Comparison of ENCODE assay signal across 13 mouse cellular contexts in genomic region chr13:43230842-43231241, GRCm38 (mm10). TPM values are rescaled to one million over a fixed set of nuclear protein-coding genes. Genes with fewer than 3 reads are reported as not detected.
DNase-seq lines count a peak whose midpoint lies in the region; ATAC-seq lines count a peak whose summit lies in the region.
"Had no signal": no experiment of that assay in that cellular context is flagged by ENCODE, and none has a peak within 500 bp of the region (broad histone marks: within the 10 kb centered on the region; RNA-seq: fewer than 3 reads in every experiment).

No protein-coding gene starts in this region.

- H3K9me3 ChIP-seq in forebrain, embryonic 15.5 days = no peaks in the 10 kb centered on the region
- no peaks in the 10 kb centered on the region for H3K9me3 ChIP-seq in forebrain, embryonic 10.5 days
- H3K9me3 ChIP-seq in kidney, embryonic 15.5 days (replicated peaks) = no peaks in the 10 kb centered on the region
- no peaks in the 10 kb centered on the region for H3K9me3 ChIP-seq in embryonic facial prominence, embryonic 14.5 days (ENCODE audit: control insufficient read depth, low read length)
- H3K9me3 ChIP-seq in limb, embryonic 15.5 days = no peaks in the 10 kb centered on the region

- no peak overlapping the region for H3K4me2 ChIP-seq in forebrain, embryonic 15.5 days (replicated peaks)
- H3K4me2 ChIP-seq in kidney, embryonic 15.5 days = no peak overlapping the region
- no peak overlapping the region for H3K4me2 ChIP-seq in embryonic facial prominence, embryonic 14.5 days (ENCODE audit: low read depth, low read length)
- H3K4me2 ChIP-seq in limb, embryonic 15.5 days = no peak overlapping the region

- no peaks in the 10 kb centered on the region for H3K36me3 ChIP-seq in forebrain, embryonic 15.5 days
- H3K36me3 ChIP-seq in forebrain, embryonic 10.5 days (replicated peaks) = no peaks in the 10 kb centered on the region
- no peaks in the 10 kb centered on the region for H3K36me3 ChIP-seq in kidney, embryonic 15.5 days
- H3K36me3 ChIP-seq in embryonic facial prominence, embryonic 14.5 days (ENCODE audit: control insufficient read depth, insufficient read depth, low read length) = no peaks in the 10 kb centered on the region
- H3K36me3 ChIP-seq in limb, embryonic 15.5 days = no peaks in the 10 kb centered on the region

- peak overlapping the region; percentile 67 for H3K27ac ChIP-seq in forebrain, embryonic 15.5 days (replicated peaks)
- no peak overlapping the region for H3K27ac ChIP-seq in forebrain, embryonic 10.5 days
- H3K27ac ChIP-seq in kidney, embryonic 15.5 days = 0 out of 2 replicates have a peak overlapping the region, but pooled peaks have one; percentile 29
- H3K27ac ChIP-seq in embryonic facial prominence, embryonic 14.5 days (replicated peaks; ENCODE audit: low read depth, low read length) = peak overlapping the region; percentile 62
- H3K27ac ChIP-seq in limb, embryonic 15.5 days = peak overlapping the region; percentile 77
- H3K27ac ChIP-seq: macrophage had no signal

- no peak overlapping the region for H3K4me3 ChIP-seq in forebrain, embryonic 15.5 days
- no peak overlapping the region for H3K4me3 ChIP-seq in forebrain, embryonic 10.5 days
- H3K4me3 ChIP-seq in kidney, embryonic 15.5 days (replicated peaks) = no peak overlapping the region
- no peak overlapping the region for H3K4me3 ChIP-seq in embryonic facial prominence, embryonic 14.5 days (ENCODE audit: low read depth, low read length)
- no peak overlapping the region for H3K4me3 ChIP-seq in limb, embryonic 15.5 days

- DNase-seq in forebrain, embryonic 10.5 days (ENCODE audit: extremely low spot score, low spot score) = no peak
- DNase-seq in kidney, adult 8-10 months = no peak
- DNase-seq in embryonic facial prominence, embryonic 14.5 days (ENCODE audit: low spot score) = no peak
- DNase-seq in adrenal gland, postnatal 4 days (ENCODE audit: low spot score in 2 of 2) = no peak
- DNase-seq: B cell, adult 2 months; gastrocnemius, postnatal 14 days; kidney, adult 9 months; thymus, postnatal 25 days had no signal

- peaks cover 27% of the 10 kb centered on the region for H3K4me1 ChIP-seq in forebrain, embryonic 15.5 days
- H3K4me1 ChIP-seq in forebrain, embryonic 10.5 days = peaks cover 47% of the 10 kb centered on the region
- H3K4me1 ChIP-seq in kidney, embryonic 15.5 days = peaks cover 39% of the 10 kb centered on the region
- peaks cover 40% of the 10 kb centered on the region for H3K4me1 ChIP-seq in embryonic facial prominence, embryonic 14.5 days (ENCODE audit: control insufficient read depth, insufficient read depth, low read length)
- H3K4me1 ChIP-seq in limb, embryonic 15.5 days = peaks cover 55% of the 10 kb centered on the region

- 74% methylated on average over 4 of the region's 4 CpGs for WGBS in forebrain, embryonic 15.5 days
- 84% methylated on average over 4 of the region's 4 CpGs for WGBS in forebrain, embryonic 10.5 days
- 52% methylated on average over 4 of the region's 4 CpGs for WGBS in kidney, embryonic 15.5 days
- WGBS in embryonic facial prominence, embryonic 14.5 days = 54% methylated on average over 4 of the region's 4 CpGs
- 49% methylated on average over 4 of the region's 4 CpGs for WGBS in limb, embryonic 15.5 days

- H3K9ac ChIP-seq in forebrain, embryonic 15.5 days (replicated peaks) = no peak overlapping the region
- no peak overlapping the region for H3K9ac ChIP-seq in kidney, embryonic 15.5 days
- H3K9ac ChIP-seq in embryonic facial prominence, embryonic 14.5 days (ENCODE audit: low read depth, low read length) = no peak overlapping the region
- H3K9ac ChIP-seq in limb, embryonic 15.5 days = no peak overlapping the region

- no peaks in the 10 kb centered on the region for H3K27me3 ChIP-seq in forebrain, embryonic 15.5 days
- no peaks in the 10 kb centered on the region for H3K27me3 ChIP-seq in forebrain, embryonic 10.5 days (ENCODE audit: poor library complexity, severe bottlenecking)
- H3K27me3 ChIP-seq in kidney, embryonic 15.5 days = no peaks in the 10 kb centered on the region
- no peaks in the 10 kb centered on the region for H3K27me3 ChIP-seq in embryonic facial prominence, embryonic 14.5 days (replicated peaks; ENCODE audit: control insufficient read depth, insufficient read depth, low read length)
- no peaks in the 10 kb centered on the region for H3K27me3 ChIP-seq in limb, embryonic 15.5 days

- no peak for ATAC-seq in forebrain, embryonic 15.5 days (replicated peaks)
- ATAC-seq in kidney, embryonic 15.5 days (replicated peaks; ENCODE audit: low FRiP score) = no peak
- no peak for ATAC-seq in embryonic facial prominence, embryonic 14.5 days (ENCODE audit: low read depth)
- no peak for ATAC-seq in limb, embryonic 15.5 days (ENCODE audit: insufficient number of reproducible peaks, low FRiP score, low TSS enrichment, low read depth)
- no peak for ATAC-seq in frontal cortex, adult (ENCODE audit: low TSS enrichment)

RNA-seq across cellular contexts. Expression of gene Tbc1d7, which starts 59.5 kb away (rescaled TPM):
- 79.1 and 79.9 TPM in 2 replicates for polyA plus RNA-seq in forebrain, embryonic 15.5 days (2015; fragmentation: Nextera tagmentation; extraction: Ambion mirVana)
- 69.1 and 69.8 TPM in 2 replicates for polyA plus RNA-seq in forebrain, embryonic 10.5 days (2016; fragmentation: Nextera tagmentation; extraction: Ambion mirVana)
- 51.6 and 54.7 TPM in 2 replicates for polyA plus RNA-seq in kidney, embryonic 15.5 days (2015; fragmentation: Nextera tagmentation; extraction: Ambion mirVana)
- polyA plus RNA-seq in embryonic facial prominence, embryonic 14.5 days (2014; fragmentation: Nextera tagmentation; extraction: Ambion mirVana) = 45.9 and 55.1 TPM in 2 replicates
- 45.6 and 45.8 TPM in 2 replicates for polyA plus RNA-seq in limb, embryonic 15.5 days (2015; fragmentation: Nextera tagmentation; extraction: Ambion mirVana)
- 10 to 100 TPM; 27.0 to 29.9 TPM for total RNA-seq in adrenal gland, postnatal 4 days (2021)
